Mouse (Mus musculus): ENCODE measurements around the gene Ctsd. TPM values are rescaled to one million over a fixed set of nuclear protein-coding genes. Genes with fewer than 3 reads are reported as not detected.
"Not testable (repeated sequence)": the region's sequence is repeated elsewhere in the genome, so short reads cannot be mapped to it uniquely, and the experiment has no call there.

Ctsd gene
- total and polyA plus RNA-seq, 2 experiments from 2014 or later: 338 to 366 TPM

DNA sequence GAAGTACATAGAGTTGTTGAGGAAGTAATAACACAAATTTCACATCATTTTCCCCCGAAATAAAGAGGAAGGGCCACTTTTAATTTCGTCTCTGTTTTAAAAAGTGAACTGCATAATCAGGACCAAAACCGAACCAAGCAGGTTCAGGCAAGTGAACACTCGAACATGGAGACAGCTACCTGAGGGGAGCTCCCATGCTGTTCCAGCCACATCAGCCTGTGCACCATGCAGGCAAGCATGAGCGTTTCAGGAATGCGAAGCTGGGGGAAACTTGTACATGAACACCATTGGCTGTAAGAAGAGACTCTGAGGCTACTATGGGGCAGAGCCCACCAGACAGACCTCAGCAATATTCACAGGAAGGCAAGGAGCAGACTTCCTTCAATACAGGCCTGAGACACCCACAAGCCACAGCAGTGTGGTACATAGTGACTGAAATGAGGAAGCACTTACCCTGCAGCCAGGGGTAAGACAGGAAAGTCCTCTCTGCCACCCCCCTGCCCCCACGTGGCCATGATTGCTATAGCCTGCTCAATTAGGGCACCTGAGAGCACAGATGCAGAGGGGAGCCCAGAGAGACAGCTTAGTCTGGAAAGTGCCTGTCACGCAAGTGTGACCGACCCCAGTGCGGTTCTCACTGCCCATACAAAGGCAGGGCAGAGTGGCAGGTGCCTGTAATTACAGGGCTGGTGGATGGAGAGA lies 47.4 kb downstream of the Ctsd start:
- H3K9me3 ChIP-seq (ENCODE audit: low read length): no peaks in the 10 kb centered on the region
- no peaks in the 10 kb centered on the region for H3K4me1 ChIP-seq (ENCODE audit: insufficient read depth)
- ATAC-seq (no peak), DNase-seq (no peak)
- TF ChIP-seq CTCF (IDR thresholded peaks at IDR 0.05; ENCODE audit: low read depth): no peak
- 61% methylated on average over 10 of the region's 10 CpGs for WGBS
- no peaks in the 10 kb centered on the region for H3K27me3 ChIP-seq (ENCODE audit: insufficient read depth, low read length)
- no peak overlapping the region for H3K27ac ChIP-seq (ENCODE audit: low read depth, low read length)
- H3K36me3 ChIP-seq (ENCODE audit: insufficient read depth): no peaks in the 10 kb centered on the region
- H3K4me3 ChIP-seq (ENCODE audit: low read depth, low read length): no peak overlapping the region
- no peak overlapping the region for H3K9ac ChIP-seq
- no peak overlapping the region for H3K4me2 ChIP-seq (ENCODE audit: low read depth)

DNA sequence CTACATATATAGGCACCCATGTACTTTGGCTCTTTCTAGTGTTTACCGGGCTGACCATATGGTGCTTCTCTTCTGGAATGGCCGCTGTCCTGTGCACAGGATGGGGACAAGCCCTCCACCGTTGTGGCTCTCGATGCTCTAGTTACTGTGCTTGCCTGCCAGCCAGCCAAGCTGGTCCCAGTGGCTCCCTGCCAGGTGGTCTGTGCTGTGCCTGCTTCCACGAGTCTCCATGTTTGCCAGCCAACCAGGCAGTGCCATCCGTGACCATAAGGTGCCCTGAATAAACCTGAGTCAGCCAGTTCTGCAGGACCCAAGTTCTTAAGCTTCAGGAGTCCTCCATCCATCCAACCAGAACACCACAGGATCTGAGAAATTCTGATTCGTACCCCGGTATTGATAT lies 52.7 kb downstream of the Ctsd start:
- no peak for TF ChIP-seq CTCF (IDR thresholded peaks at IDR 0.05; ENCODE audit: low read depth)
- Histone ChIP-seq H3K36me3 (ENCODE audit: insufficient read depth) (no peaks in the 10 kb centered on the region), H3K4me2 (ENCODE audit: low read depth) (no peak overlapping the region), H3K4me1 (ENCODE audit: insufficient read depth) (no peaks in the 10 kb centered on the region), H3K27me3 (ENCODE audit: insufficient read depth, low read length) (no peaks in the 10 kb centered on the region), H3K27ac (ENCODE audit: low read depth, low read length) (no peak overlapping the region), H3K9me3 (ENCODE audit: low read length) (no peaks in the 10 kb centered on the region), H3K4me3 (ENCODE audit: low read depth, low read length) (no peak overlapping the region), H3K9ac (no peak overlapping the region)
- 51% methylated on average over 8 of the region's 8 CpGs for WGBS
- ATAC-seq (no peak; the same call in 1 of the 2 replicates), DNase-seq (peak; percentile 32)

DNA sequence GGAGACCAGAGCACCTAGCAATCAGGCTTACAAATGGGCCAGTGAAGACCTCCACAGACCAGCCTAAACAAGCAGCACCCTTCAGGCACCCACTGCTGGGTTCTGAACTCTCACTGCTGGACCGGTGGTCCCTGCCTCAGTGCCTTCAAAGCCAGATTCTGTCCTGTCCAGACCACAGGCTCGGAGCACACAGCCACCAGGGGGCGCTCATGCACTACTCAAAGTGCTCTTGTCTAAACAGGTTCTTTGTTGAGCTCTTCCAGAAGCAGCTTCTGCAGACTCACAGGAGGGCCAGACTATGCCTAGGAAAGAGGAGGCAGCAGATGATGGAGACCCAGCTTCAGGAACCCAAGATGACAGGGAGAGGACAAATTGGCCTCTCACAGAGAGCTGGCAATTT lies 53.6 kb downstream of the Ctsd start:
- ATAC-seq: peak; percentile 90
- Histone ChIP-seq H3K9ac (no peak overlapping the region), H3K27me3 (ENCODE audit: insufficient read depth, low read length) (no peaks in the 10 kb centered on the region), H3K27ac (ENCODE audit: low read depth, low read length) (no peak overlapping the region), H3K4me2 (ENCODE audit: low read depth) (no peak overlapping the region), H3K36me3 (ENCODE audit: insufficient read depth) (no peaks in the 10 kb centered on the region), H3K4me3 (ENCODE audit: low read depth, low read length) (no peak overlapping the region), H3K4me1 (ENCODE audit: insufficient read depth) (no peaks in the 10 kb centered on the region), H3K9me3 (ENCODE audit: low read length) (no peaks in the 10 kb centered on the region)
- 3% methylated on average over 3 of the region's 3 CpGs for whole genome bisulfite sequencing
- peak; percentile 94 for TF ChIP-seq CTCF (IDR thresholded peaks at IDR 0.05; ENCODE audit: low read depth)
- DNase-seq: peak; percentile 92

DNA sequence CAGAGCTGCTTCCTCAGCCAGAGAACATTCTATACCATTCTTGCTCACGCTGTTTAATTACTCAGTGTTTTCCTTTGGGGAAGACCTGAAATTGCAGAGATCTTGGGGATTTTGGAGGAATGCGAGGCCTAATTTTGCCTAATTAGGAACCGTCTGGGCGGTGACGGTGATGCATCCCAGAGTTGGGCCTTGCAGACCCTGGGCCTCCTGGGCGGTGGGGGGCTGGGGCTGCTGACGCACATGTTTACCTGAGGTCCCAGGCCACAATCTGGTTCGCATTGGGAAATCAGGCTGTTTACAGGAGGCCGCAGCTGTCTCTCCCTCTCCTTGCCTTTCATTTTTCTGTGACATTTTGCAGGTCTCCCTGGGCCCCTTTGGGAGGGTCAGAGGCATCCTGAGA lies 55.1 kb downstream of the Ctsd start:
- H3K4me2 ChIP-seq (ENCODE audit: low read depth); DNase-seq; H3K27me3 ChIP-seq (ENCODE audit: insufficient read depth, low read length); H3K36me3 ChIP-seq (ENCODE audit: insufficient read depth); H3K9me3 ChIP-seq (ENCODE audit: low read length); H3K4me3 ChIP-seq (ENCODE audit: low read depth, low read length); H3K27ac ChIP-seq (ENCODE audit: low read depth, low read length); H3K9ac ChIP-seq; H3K4me1 ChIP-seq (ENCODE audit: insufficient read depth); ATAC-seq: not testable (repeated sequence)
- 52% methylated on average over 2 of the region's 9 CpGs for WGBS

DNA sequence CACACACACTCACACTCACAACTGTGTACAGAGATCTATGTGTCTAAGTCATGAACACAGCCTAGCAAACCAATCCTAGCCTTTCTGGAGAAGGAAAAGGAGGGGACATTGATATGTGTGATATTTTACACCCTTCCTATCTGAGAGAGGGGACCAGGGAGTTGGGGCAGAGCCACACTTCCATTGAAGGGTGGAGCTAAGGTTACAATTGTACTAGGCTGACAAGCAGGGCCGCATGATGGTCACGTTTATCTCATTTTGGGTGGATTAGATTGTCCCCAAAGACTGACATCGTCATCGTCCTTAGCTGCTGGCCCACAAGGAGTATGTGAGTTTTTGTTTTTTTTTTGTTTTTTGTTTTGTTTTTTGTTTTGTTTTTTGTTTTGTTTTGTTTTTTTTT lies 56.6 kb downstream of the Ctsd start:
- Histone ChIP-seq H3K4me2 (ENCODE audit: low read depth) (no peak overlapping the region), H3K4me3 (ENCODE audit: low read depth, low read length) (no peak overlapping the region), H3K27ac (ENCODE audit: low read depth, low read length) (no peak overlapping the region), H3K27me3 (ENCODE audit: insufficient read depth, low read length) (no peaks in the 10 kb centered on the region), H3K9me3 (ENCODE audit: low read length) (no peaks in the 10 kb centered on the region), H3K9ac (no peak overlapping the region), H3K36me3 (ENCODE audit: insufficient read depth) (no peaks in the 10 kb centered on the region), H3K4me1 (ENCODE audit: insufficient read depth) (no peaks in the 10 kb centered on the region)
- ATAC-seq (no peak), DNase-seq (no peak)
- 87% methylated on average over 4 of the region's 4 CpGs for WGBS
- TF ChIP-seq CTCF (IDR thresholded peaks at IDR 0.05; ENCODE audit: low read depth): no peak

DNA sequence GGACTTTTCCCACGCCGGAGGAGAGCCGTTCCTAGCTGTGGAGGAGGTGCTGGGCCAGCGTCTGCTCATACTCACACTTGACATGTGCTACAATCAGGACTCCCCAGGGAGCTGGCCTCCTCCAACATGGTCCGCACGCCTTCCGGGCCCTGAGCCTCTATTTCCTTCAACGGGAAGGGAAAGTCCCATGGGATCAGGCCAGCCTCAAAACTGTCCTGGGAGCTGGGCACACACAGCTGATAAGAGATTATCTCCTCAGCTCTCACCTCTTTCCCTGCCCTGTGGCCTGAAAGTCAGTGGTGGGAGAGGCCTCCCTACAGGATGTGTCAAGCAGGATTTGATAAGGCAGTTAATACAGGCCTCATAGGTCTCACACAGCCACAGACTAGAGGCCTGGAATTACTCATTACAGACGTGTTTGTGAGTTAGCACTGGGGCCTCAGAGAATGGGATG lies 57.5 kb downstream of the Ctsd start:
- ATAC-seq (no peak), DNase-seq (no peak)
- no peak overlapping the region for H3K4me3 ChIP-seq (ENCODE audit: low read depth, low read length)
- 86% methylated on average over 9 of the region's 9 CpGs for WGBS
- H3K4me1 ChIP-seq (ENCODE audit: insufficient read depth): no peaks in the 10 kb centered on the region
- no peak overlapping the region for H3K4me2 ChIP-seq (ENCODE audit: low read depth)
- no peaks in the 10 kb centered on the region for H3K36me3 ChIP-seq (ENCODE audit: insufficient read depth)
- H3K27ac ChIP-seq (ENCODE audit: low read depth, low read length): no peak overlapping the region
- no peak for TF ChIP-seq CTCF (IDR thresholded peaks at IDR 0.05; ENCODE audit: low read depth)
- H3K27me3 ChIP-seq (ENCODE audit: insufficient read depth, low read length): no peaks in the 10 kb centered on the region
- no peaks in the 10 kb centered on the region for H3K9me3 ChIP-seq (ENCODE audit: low read length)
- no peak overlapping the region for H3K9ac ChIP-seq

DNA sequence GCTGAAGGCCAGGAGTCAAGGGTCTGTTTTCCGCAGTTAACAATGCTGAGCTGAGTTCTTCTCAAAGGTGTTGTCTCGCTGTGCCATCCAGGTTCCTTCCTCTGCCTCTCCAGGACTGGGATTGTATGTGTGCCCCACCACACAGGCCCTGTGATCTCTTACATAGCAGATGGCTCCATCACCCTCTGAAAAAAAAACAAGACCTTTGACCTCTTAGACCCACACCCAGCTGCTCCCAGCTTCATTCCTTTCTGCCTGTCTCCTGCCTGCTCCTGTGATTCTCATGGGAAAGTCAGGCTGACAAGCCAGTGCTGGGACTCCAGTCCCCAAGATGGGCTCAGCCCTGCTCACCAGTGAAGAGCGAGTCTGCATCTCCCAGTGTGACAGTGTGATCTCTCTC lies 59.3 kb downstream of the Ctsd start:
- Histone ChIP-seq H3K27me3 (ENCODE audit: insufficient read depth, low read length) (no peaks in the 10 kb centered on the region), H3K36me3 (ENCODE audit: insufficient read depth) (no peaks in the 10 kb centered on the region), H3K4me1 (ENCODE audit: insufficient read depth) (no peaks in the 10 kb centered on the region), H3K9me3 (ENCODE audit: low read length) (no peaks in the 10 kb centered on the region), H3K9ac (no peak overlapping the region), H3K4me3 (ENCODE audit: low read depth, low read length) (no peak overlapping the region), H3K27ac (ENCODE audit: low read depth, low read length) (no peak overlapping the region), H3K4me2 (ENCODE audit: low read depth) (no peak overlapping the region)
- WGBS: 78% methylated on average over 3 of the region's 3 CpGs
- no peak for TF ChIP-seq CTCF (IDR thresholded peaks at IDR 0.05; ENCODE audit: low read depth)
- DNase-seq (no peak), ATAC-seq (no peak)
